Mouse (Mus musculus): ENCODE results near the gene Ube2n.

Gene Ube2n

GRCm38 (mm10) chr10:95514656-95515292 lies at the start of gene Ube2n:
Ube2n (plus strand) TSS chr10:95515145.
- in situ Hi-C loops (cut with MboI, MseI): no loop called here

DNA sequence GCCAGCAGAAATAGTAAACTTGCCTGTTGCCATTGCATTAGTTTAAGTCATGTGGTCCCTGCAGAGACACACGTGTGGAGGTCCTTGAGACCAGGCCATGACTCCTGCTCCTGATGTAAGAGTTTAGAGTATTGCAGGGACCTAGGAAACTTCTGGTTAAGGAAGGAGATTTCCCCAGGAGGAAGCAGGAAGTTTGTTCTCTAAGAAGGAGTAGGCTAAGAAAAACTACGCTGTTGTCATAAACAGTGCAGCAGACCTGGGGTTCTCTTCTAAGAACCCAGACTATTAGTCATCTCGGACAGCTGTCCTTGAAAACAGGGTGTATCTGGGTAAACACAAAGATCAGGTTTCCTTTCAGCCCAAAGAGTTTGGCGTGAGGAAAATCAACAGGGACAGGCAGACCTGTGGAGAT lies 49.5 kb upstream of the Ube2n start:
- in situ Hi-C loops (cut with MboI, MseI): loop anchor here (10.0 to 25.0 kb wide), 3 partner anchors 371 to 831 kb away; no protein-coding TSS in a partner anchor

- in situ Hi-C loops (cut with MboI, MseI): loop anchor here (10.0 to 25.0 kb wide), 3 partner anchors 374 to 834 kb away; no protein-coding TSS in a partner anchor
Measured at GRCm38 (mm10) chr10:95468894-95469293, 46.1 kb upstream of the Ube2n start.

- in situ Hi-C loops (cut with MboI, MseI): loop anchor here (5.0 to 25.0 kb wide), 3 partner anchors 79 to 479 kb away; no protein-coding TSS in a partner anchor
Measured at GRCm38 (mm10) chr10:95471186-95471585, 43.8 kb upstream of the Ube2n start.

- in situ Hi-C loops (cut with MboI, MseI): loop anchor here (5.0 to 25.0 kb wide), 3 partner anchors 80 to 480 kb away; no protein-coding TSS in a partner anchor
Measured at GRCm38 (mm10) chr10:95471889-95472547, 42.9 kb upstream of the Ube2n start.

DNA sequence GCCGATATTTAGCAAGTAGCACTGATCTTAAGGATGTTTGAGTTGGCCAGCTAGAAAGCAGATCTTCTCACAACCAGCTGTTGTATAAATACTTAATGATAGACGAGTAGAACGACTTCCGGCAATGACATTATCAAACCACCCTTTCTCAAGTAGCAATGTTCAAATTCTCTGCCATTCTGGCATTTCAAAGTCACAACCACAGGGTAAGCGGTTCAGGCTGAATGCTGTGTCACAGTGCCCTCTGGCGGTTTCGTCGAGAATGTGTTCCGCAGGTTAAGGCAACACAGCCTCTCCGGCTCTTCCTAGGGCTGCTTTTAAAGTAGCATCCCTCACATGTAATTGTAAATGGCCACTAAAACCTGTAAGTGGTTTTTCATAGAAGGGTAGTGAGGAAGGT lies 39.0 kb upstream of the Ube2n start:
- in situ Hi-C loops (cut with MboI, MseI): no loop called here

- in situ Hi-C loops (cut with MboI, MseI): no loop called here
Measured at GRCm38 (mm10) chr10:95477516-95477915, 37.4 kb upstream of the Ube2n start.

- in situ Hi-C loops (cut with MboI, MseI): loop anchor here in 1 of 2 experiments (10.0 kb wide), 3 partner anchors 55 to 1315 kb away; no protein-coding TSS in a partner anchor
Measured at GRCm38 (mm10) chr10:95489653-95490052, 25.3 kb upstream of the Ube2n start.

GRCm38 (mm10) chr10:95494268-95494667 lies 20.7 kb upstream of the Ube2n start:
- in situ Hi-C loops (cut with MboI, MseI): no loop called here

DNA sequence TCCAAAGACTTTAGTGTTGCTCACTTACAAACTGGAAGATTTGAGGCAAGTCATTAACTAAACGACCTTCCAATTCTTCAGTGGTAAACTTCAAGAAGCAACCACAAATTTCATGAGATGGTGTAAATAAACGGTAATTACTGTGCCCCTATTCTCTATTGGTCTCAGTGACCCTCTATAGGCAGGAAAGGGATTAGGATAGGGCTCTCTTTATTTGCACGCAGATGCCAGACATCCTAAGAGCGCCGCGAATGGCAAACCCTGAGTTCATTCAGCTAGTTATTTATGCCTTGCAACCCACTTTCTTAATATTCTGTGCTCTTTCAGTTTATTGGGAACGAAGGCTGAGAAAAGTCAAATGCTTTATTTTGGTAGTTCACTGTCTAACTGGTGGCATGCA lies 13.9 kb upstream of the Ube2n start:
- in situ Hi-C loops (cut with MboI, MseI): no loop called here

- in situ Hi-C loops (cut with MboI, MseI): no loop called here
Measured at GRCm38 (mm10) chr10:95501463-95502081, 13.4 kb upstream of the Ube2n start, which contains the start of gene Mrpl42. Mrpl42 (minus strand) TSS chr10:95501940.

DNA sequence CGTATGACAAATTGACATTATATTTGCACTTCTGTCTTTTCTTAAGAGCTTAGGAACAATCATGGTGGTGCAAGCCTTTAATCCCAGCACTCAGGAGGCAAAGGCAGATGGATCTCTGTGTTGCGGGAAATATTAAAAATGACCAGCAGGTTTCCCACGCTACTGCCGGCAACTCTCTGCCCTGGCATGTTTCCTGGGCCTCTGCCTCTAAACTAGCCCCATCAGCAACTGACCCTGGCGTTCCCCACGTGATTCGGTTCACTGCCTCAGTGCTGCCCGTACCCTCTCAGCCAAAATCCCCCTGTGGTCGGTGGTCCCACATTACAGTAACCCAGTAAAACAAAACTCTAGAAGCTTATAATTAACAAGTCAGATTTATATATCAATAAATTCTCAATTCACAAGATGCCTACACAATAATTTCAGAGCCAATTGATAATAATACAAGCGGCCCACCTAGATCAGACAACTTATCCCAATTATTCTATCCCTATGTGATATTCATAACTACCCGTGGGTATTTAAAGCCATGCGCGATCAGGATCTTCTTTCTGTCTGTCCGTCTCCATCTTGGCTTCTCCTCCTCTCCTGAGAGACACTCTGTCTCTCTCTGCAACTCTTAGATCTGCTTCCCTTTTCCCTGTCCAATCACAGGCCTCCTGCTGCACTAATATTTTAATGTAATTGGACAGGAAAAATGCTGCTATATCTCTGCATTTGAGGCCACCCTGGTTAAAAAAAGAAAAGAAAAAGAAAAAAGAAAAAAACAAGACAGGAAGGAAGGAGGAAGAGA lies 11.3 kb upstream of the Ube2n start:
- in situ Hi-C loops (cut with MboI, MseI): no loop called here

- in situ Hi-C loops (cut with MboI, MseI): no loop called here
Measured at GRCm38 (mm10) chr10:95504341-95504740, 10.6 kb upstream of the Ube2n start.

- in situ Hi-C loops (cut with MboI, MseI): no loop called here
Measured at GRCm38 (mm10) chr10:95508126-95508525, 6.8 kb upstream of the Ube2n start.

DNA sequence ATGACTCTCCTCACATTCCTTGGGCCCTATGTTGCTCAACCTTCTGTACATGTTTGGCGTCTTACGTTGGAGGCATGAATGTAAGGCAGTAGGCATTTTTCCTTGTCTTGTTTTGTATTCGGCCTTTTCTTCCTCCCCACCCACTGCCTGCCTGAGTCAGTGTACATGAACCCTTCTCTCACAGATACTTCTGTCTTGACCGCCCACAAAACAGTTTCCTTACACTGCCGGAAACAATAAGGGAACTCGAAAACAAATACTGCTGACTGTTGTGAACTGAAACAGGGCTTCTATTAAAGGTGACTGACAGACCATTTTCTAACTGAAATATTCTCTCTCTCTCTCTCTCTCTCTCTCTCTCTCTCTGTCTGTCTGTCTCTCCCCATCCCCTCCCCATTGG lies 6.2 kb upstream of the Ube2n start:
- in situ Hi-C loops (cut with MboI, MseI): no loop called here

GRCm38 (mm10) chr10:95509263-95509662 lies 5.7 kb upstream of the Ube2n start:
- in situ Hi-C loops (cut with MboI, MseI): no loop called here

GRCm38 (mm10) chr10:95512635-95513034 lies 2.3 kb upstream of the Ube2n start:
- in situ Hi-C loops (cut with MboI, MseI): no loop called here

- in situ Hi-C loops (cut with MboI, MseI): no loop called here
Measured at GRCm38 (mm10) chr10:95513768-95514556, 983 bp upstream of the Ube2n start.

DNA sequence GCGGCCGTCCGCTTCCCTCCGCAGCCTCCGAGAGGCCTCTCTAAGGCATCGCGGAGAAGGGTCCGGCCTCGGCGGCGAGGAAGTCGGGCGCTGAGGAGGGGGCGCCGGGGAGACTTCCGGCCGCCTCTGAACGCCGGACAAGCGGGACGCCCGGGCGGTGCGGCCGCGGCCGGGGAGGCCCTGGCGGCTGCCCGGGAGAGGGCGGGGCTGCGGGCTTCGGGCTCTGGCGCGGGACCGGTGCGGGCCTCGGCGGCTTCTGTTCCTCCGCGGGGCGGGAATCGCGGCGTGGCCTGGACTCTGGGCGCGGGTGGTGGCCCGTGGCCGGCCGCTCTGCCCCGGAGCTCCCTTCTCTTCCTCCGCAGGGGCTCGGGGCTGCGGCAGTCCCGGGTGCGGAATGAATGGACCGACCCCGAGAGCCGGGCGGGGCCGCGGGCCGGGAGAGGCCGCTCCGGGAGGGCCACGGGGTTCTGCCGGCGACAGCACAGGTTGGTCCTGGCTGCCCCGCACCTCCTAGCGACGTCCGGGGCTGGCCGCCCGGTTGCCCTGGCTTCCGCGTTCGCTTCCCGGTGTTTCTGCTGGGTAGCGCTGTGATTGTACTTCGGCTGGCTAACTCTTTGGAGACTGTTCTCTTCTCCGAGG lies 467 bp downstream of the Ube2n start:
- in situ Hi-C loops (cut with MboI, MseI): no loop called here

DNA sequence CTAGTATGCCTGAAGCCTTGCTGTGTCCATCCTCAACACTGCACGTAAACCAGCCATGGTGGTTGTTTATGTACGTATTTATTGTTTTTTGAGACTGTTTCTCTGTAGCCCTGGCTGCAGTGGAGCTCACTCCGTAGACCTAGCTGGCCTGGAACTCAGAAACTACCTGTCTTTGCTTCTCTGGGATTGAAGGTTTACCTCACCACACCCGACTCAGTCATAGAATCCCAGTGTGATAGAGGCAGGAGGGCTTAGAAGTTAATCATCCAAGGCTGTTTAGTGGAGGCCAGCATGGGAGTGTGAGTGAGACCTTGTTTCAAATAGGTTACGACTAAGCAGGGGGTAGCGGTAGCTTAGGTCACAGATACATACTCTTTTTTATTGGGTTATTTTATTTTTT lies 2.7 kb downstream of the Ube2n start:
- in situ Hi-C loops (cut with MboI, MseI): no loop called here

All from T-helper 17 cell (primary cell).